Mouse (Mus musculus) E14TG2a.4 (cell line): Measurements from ENCODE around the gene Muc3a.

ENCODE experiments used
- CTCF ChIP-seq: conservative IDR thresholded peaks from 2 replicates; pipeline ENCODE4 v1.5.1; 2014; ENCODE audit warnings: low read length
- NANOG ChIP-seq: IDR thresholded peaks from 2 replicates; pipeline ENCODE4 v1.6.1; 2014; ENCODE audit warnings: borderline replicate concordance, low read length, mixed read lengths
- POU5F1 ChIP-seq: IDR thresholded peaks from 2 replicates; pipeline ENCODE4 v1.6.1; 2014; ENCODE audit warnings: low read length, borderline replicate concordance

DNA sequence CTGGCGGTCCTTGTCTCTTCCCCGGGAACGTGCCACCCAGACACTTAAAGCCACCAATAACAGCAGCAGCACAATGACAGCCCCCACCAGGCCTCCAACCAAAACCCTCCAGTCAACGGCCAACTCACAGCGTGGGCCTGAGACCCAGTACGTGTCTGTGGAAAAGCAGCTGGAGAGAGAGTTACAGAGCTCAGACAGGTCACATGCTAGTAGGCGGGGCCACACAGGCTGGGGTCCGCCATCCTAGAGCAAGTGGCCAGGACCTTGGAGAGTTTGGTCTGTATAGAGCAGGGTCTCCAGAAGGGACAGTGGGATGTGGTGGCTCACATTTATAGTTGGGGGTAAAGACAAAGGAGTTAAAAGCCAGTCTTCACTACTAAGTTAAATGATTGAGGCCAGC lies 1.5 kb downstream of the Muc3a start:
- TF ChIP-seq CTCF = no peak
- TF ChIP-seq NANOG = no peak
- no peak for TF ChIP-seq POU5F1
